Mouse (Mus musculus) testis, adult 2 months (tissue): ENCODE measurements around the gene Grik5. TPM values are rescaled to one million over a fixed set of nuclear protein-coding genes. Genes with fewer than 3 reads are reported as not detected.
"Not testable (repeated sequence)": the region's sequence is repeated elsewhere in the genome, so short reads cannot be mapped to it uniquely, and the experiment has no call there.

Experiments
- H3K27ac ChIP-seq: fragments of 200-500 bp; 2 replicates; pipeline ENCODE4 v1.5.1; 2012; ENCODE audit warnings: low read depth, low read length; ENCODE audit not compliant: control insufficient read depth, insufficient read depth
- H3K27me3 ChIP-seq: fragments of 200-500 bp; 2 replicates; pipeline ENCODE4 v1.6.1; 2012; ENCODE audit warnings: mild to moderate bottlenecking, low read length, moderate library complexity; ENCODE audit not compliant: control insufficient read depth, insufficient read depth
- H3K36me3 ChIP-seq: fragments of 200-500 bp; 2 replicates; pipeline ENCODE4 v1.6.1; 2012; ENCODE audit warnings: mild to moderate bottlenecking, low read length; ENCODE audit not compliant: control insufficient read depth, insufficient read depth
- H3K4me1 ChIP-seq: fragments of 200-500 bp; 2 replicates; pipeline ENCODE4 v1.6.1; 2012; ENCODE audit warnings: low read length; ENCODE audit not compliant: control insufficient read depth, insufficient read depth
- H3K4me3 ChIP-seq: fragments of 200-500 bp; 2 replicates; pipeline ENCODE4 v1.5.1; 2012; ENCODE audit warnings: low read depth, mild to moderate bottlenecking, low read length, moderate library complexity, mixed read lengths; ENCODE audit not compliant: control insufficient read depth
- CTCF ChIP-seq: fragments of 200-500 bp; IDR thresholded peaks from 2 replicates; pipeline ENCODE4 v1.5.1; 2012; ENCODE audit warnings: low read depth, mild to moderate bottlenecking, inconsistent platforms, low read length, moderate library complexity; ENCODE audit not compliant: control insufficient read depth, insufficient read depth, insufficient replicate concordance
- POLR2A ChIP-seq: fragments of 200-500 bp; IDR thresholded peaks from 2 replicates; pipeline ENCODE4 v1.6.1; 2012; ENCODE audit warnings: low read depth, mild to moderate bottlenecking, inconsistent platforms, low read length, moderate library complexity; ENCODE audit not compliant: control insufficient read depth
- polyA plus RNA-seq: library from polyadenylated mRNA; depleted of rRNA; stranded (reverse); fragments of >200 nt; gene quantifications from 2 replicates; pipeline ENCODE4 v1.2.3, GENCODE M21; 2012

Gene Grik5
- polyA plus RNA-seq, 1 experiment, result 83.7 TPM

- no peaks in the 10 kb centered on the region for H3K27me3 ChIP-seq
Measured at GRCm38 (mm10) chr7:25049295-25049930, 22.7 kb downstream of the Grik5 start.

GRCm38 (mm10) chr7:25047363-25047762, 24.8 kb downstream of the Grik5 start:
- H3K4me1 ChIP-seq, result no peaks in the 10 kb centered on the region

More at GRCm38 (mm10) chr7:25049295-25049930, 22.7 kb downstream of the Grik5 start:
- TF ChIP-seq CTCF (no peak), POLR2A (no peak)
- H3K4me1 ChIP-seq, result no peaks in the 10 kb centered on the region
- no peak overlapping the region for H3K27ac ChIP-seq
- peaks cover 3% of the 10 kb centered on the region for H3K36me3 ChIP-seq
- H3K4me3 ChIP-seq, result no peak overlapping the region

GRCm38 (mm10) chr7:25044599-25044998, 27.5 kb downstream of the Grik5 start:
- H3K27ac ChIP-seq, H3K36me3 ChIP-seq, H3K4me1 ChIP-seq, H3K4me3 ChIP-seq, H3K27me3 ChIP-seq: not testable (repeated sequence)

More at GRCm38 (mm10) chr7:25047363-25047762, 24.8 kb downstream of the Grik5 start:
- H3K4me3 ChIP-seq, result no peak overlapping the region
- peaks cover 4% of the 10 kb centered on the region for H3K36me3 ChIP-seq
- TF ChIP-seq POLR2A (no peak), CTCF (no peak)
- H3K27me3 ChIP-seq, result no peaks in the 10 kb centered on the region
- no peak overlapping the region for H3K27ac ChIP-seq

- Histone ChIP-seq H3K4me1 (no peaks in the 10 kb centered on the region), H3K36me3 (peaks cover 1% of the 10 kb centered on the region; the same call in 1 of the 2 replicates), H3K4me3 (no peak overlapping the region), H3K27me3 (no peaks in the 10 kb centered on the region), H3K27ac (no peak overlapping the region)
- TF ChIP-seq POLR2A (no peak), CTCF (no peak)
Measured at GRCm38 (mm10) chr7:25041921-25042320, 30.2 kb downstream of the Grik5 start.

- peak; percentile 81 for TF ChIP-seq CTCF
- no peak for TF ChIP-seq POLR2A
- no peaks in the 10 kb centered on the region for H3K27me3 ChIP-seq
- peaks cover 2% of the 10 kb centered on the region for H3K36me3 ChIP-seq
- no peak overlapping the region for H3K27ac ChIP-seq
- no peaks in the 10 kb centered on the region for H3K4me1 ChIP-seq
- no peak overlapping the region for H3K4me3 ChIP-seq
Measured at GRCm38 (mm10) chr7:25035916-25036315, 36.2 kb downstream of the Grik5 start.

GRCm38 (mm10) chr7:25034796-25035195, 37.4 kb downstream of the Grik5 start:
- H3K4me1 ChIP-seq, result no peaks in the 10 kb centered on the region
- H3K27me3 ChIP-seq, result no peaks in the 10 kb centered on the region
- H3K4me3 ChIP-seq, result no peak overlapping the region
- TF ChIP-seq CTCF, result no peak
- no peak for TF ChIP-seq POLR2A
- no peak overlapping the region for H3K27ac ChIP-seq
- peaks cover 2% of the 10 kb centered on the region for H3K36me3 ChIP-seq

- TF ChIP-seq POLR2A, result no peak
- no peak for TF ChIP-seq CTCF
- H3K36me3 ChIP-seq, result peaks cover 2% of the 10 kb centered on the region
- no peak overlapping the region for H3K27ac ChIP-seq
Measured at GRCm38 (mm10) chr7:25031528-25031927, 40.6 kb downstream of the Grik5 start.

More at GRCm38 (mm10) chr7:25031528-25031927, 40.6 kb downstream of the Grik5 start:
- no peak overlapping the region for H3K4me3 ChIP-seq
- H3K4me1 ChIP-seq, result no peaks in the 10 kb centered on the region
- no peaks in the 10 kb centered on the region for H3K27me3 ChIP-seq
